Mouse (Mus musculus): Measurements from ENCODE around the gene Higd1a. TPM values are rescaled to one million over a fixed set of nuclear protein-coding genes. Genes with fewer than 3 reads are reported as not detected.

Gene Higd1a
- polyA plus RNA-seq, 1 experiment: 78.5 TPM

DNA sequence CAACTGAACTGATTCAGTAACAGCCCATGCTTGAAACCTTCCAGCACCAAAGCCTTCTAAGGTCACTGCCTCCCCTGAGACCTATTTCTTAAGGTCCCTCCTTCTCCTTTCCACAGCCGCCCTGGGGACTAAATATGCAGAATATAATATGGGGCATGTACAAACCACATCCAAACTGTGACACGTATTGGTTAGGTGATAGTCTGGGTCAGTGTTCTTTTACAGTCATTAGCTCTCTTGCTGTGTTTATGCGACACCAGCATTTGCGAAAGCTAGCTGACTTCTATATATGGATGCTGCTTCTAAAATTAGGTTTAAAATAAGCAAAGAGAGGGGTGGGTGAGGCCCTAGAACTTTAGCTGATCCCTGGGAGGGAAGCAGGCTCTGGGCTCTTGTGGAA is 38.7 kb upstream of the Higd1a start:
- no peaks in the 10 kb centered on the region for H3K4me1 ChIP-seq (ENCODE audit: control insufficient read depth, insufficient read depth, low read length)
- H3K27ac ChIP-seq (ENCODE audit: insufficient read depth, low read length): no peak overlapping the region
- H3K9me3 ChIP-seq (replicated peaks; ENCODE audit: control insufficient read depth, insufficient read depth, low read length, poor library complexity, severe bottlenecking): no peaks in the 10 kb centered on the region
- no peaks in the 10 kb centered on the region for H3K27me3 ChIP-seq (ENCODE audit: control insufficient read depth, insufficient read depth, low read length, poor library complexity, severe bottlenecking)
- H3K4me3 ChIP-seq (ENCODE audit: low read depth, low read length): no peak overlapping the region
- H3K36me3 ChIP-seq (ENCODE audit: control insufficient read depth, insufficient read depth, low read length, poor library complexity, severe bottlenecking): no peaks in the 10 kb centered on the region
- TF ChIP-seq EP300 (IDR thresholded peaks at IDR 0.05; ENCODE audit: insufficient read depth, low read depth, low read length): no peak
- no peak for TF ChIP-seq CTCF (IDR thresholded peaks at IDR 0.05; ENCODE audit: low read depth, low read length)
- no peak for TF ChIP-seq POLR2A (IDR thresholded peaks at IDR 0.05; ENCODE audit: insufficient read depth, low read length)
- no peak overlapping the region for H3K9ac ChIP-seq (ENCODE audit: low read depth, poor library complexity, severe bottlenecking)

DNA sequence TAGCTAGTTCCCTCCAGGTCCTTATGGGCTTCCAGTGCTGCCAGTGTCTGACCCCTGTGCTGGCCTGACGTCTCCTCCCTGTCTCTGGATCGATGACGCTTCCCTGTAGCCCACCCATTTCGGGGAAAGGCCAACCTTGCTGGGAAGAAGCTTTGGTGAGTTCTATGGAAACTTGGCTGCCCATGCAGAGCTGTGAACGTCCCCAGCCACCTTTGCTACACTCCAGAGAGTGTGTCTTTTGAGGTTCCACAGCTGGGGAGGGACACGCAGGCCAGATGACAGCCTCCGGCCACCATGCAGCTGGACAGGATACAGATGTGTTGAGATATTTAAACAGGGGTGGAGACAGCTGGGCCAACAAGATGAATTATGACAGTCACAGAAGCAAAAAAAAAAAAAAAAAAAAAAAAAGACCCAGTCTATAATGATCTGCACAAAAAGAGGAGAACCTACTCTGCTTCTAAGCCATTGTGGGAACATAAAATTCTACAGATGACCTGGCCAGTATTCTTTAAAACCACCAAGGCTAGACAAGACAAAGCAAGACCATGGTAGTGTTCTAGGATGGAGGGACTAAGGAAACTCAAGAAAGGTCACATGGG is 37.3 kb upstream of the Higd1a start:
- no peak overlapping the region for H3K9ac ChIP-seq (ENCODE audit: low read depth, poor library complexity, severe bottlenecking)
- H3K4me1 ChIP-seq (ENCODE audit: control insufficient read depth, insufficient read depth, low read length): no peaks in the 10 kb centered on the region
- no peaks in the 10 kb centered on the region for H3K9me3 ChIP-seq (replicated peaks; ENCODE audit: control insufficient read depth, insufficient read depth, low read length, poor library complexity, severe bottlenecking)
- no peaks in the 10 kb centered on the region for H3K36me3 ChIP-seq (ENCODE audit: control insufficient read depth, insufficient read depth, low read length, poor library complexity, severe bottlenecking)
- no peak overlapping the region for H3K27ac ChIP-seq (ENCODE audit: insufficient read depth, low read length)
- no peaks in the 10 kb centered on the region for H3K27me3 ChIP-seq (ENCODE audit: control insufficient read depth, insufficient read depth, low read length, poor library complexity, severe bottlenecking)
- no peak overlapping the region for H3K4me3 ChIP-seq (ENCODE audit: low read depth, low read length)
- TF ChIP-seq POLR2A (IDR thresholded peaks at IDR 0.05; ENCODE audit: insufficient read depth, low read length): no peak
- TF ChIP-seq EP300 (IDR thresholded peaks at IDR 0.05; ENCODE audit: insufficient read depth, low read depth, low read length): no peak
- TF ChIP-seq CTCF (IDR thresholded peaks at IDR 0.05; ENCODE audit: low read depth, low read length): no peak

DNA sequence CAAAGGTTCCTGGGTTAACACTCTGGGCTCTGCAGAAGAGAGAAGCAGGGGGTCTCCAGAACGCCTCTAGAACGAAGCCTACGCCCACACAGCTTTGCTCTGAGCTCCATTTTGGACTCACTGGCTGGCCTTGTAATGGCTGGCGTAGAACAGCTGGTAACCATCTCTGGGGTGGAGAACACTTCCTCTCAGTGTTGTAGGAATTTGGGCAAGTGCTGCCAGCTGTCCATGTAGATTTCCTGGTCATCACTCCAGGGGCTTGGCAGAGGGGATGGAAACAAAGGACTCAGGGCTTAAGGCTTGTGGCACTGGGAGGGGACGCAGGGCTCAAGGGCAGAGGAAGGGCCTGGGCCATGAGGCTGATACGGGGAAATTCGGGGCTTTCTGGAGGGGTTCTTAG is 36.3 kb upstream of the Higd1a start:
- Histone ChIP-seq H3K4me3 (ENCODE audit: low read depth, low read length) (no peak overlapping the region), H3K27ac (ENCODE audit: insufficient read depth, low read length) (no peak overlapping the region), H3K9me3 (replicated peaks; ENCODE audit: control insufficient read depth, insufficient read depth, low read length, poor library complexity, severe bottlenecking) (no peaks in the 10 kb centered on the region), H3K27me3 (ENCODE audit: control insufficient read depth, insufficient read depth, low read length, poor library complexity, severe bottlenecking) (no peaks in the 10 kb centered on the region), H3K4me1 (ENCODE audit: control insufficient read depth, insufficient read depth, low read length) (no peaks in the 10 kb centered on the region), H3K9ac (ENCODE audit: low read depth, poor library complexity, severe bottlenecking) (no peak overlapping the region), H3K36me3 (ENCODE audit: control insufficient read depth, insufficient read depth, low read length, poor library complexity, severe bottlenecking) (no peaks in the 10 kb centered on the region)
- TF ChIP-seq CTCF (IDR thresholded peaks at IDR 0.05; ENCODE audit: low read depth, low read length) (no peak), EP300 (IDR thresholded peaks at IDR 0.05; ENCODE audit: insufficient read depth, low read depth, low read length) (no peak), POLR2A (IDR thresholded peaks at IDR 0.05; ENCODE audit: insufficient read depth, low read length) (no peak)

DNA sequence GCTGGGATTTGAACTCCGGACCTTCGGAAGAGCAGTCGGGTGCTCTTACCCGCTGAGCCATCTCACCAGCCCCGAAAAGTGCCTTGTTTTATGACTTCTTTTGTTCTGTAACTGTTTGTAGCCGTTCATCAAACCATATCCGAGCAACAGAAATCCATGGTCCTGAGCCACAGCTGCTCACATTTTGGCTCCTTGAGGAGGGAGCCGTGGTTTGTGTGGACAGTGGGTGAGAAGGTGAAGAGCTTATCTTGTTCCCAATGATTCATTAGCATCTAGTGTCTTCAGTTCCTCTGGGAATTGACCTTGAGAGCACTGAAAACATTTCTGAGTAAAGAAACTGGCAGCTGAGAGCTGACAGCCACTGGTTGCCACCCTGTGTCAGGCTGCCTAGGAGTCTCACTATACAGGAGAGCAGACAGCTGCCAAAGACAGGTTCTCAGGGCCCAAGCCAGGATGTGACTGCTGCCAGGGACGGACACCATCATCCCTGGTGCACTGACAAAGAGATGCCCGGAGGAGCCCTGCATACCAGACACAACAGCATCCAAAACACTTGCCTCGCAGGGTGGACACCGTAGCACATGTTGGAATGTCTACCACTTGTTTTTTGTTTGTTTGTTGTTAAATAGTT is 34.0 kb upstream of the Higd1a start:
- Histone ChIP-seq H3K4me1 (ENCODE audit: control insufficient read depth, insufficient read depth, low read length) (no peaks in the 10 kb centered on the region), H3K9me3 (replicated peaks; ENCODE audit: control insufficient read depth, insufficient read depth, low read length, poor library complexity, severe bottlenecking) (no peaks in the 10 kb centered on the region; the same call in 1 of the 2 replicates), H3K36me3 (ENCODE audit: control insufficient read depth, insufficient read depth, low read length, poor library complexity, severe bottlenecking) (no peaks in the 10 kb centered on the region), H3K27me3 (ENCODE audit: control insufficient read depth, insufficient read depth, low read length, poor library complexity, severe bottlenecking) (no peaks in the 10 kb centered on the region), H3K9ac (ENCODE audit: low read depth, poor library complexity, severe bottlenecking) (no peak overlapping the region), H3K4me3 (ENCODE audit: low read depth, low read length) (no peak overlapping the region), H3K27ac (ENCODE audit: insufficient read depth, low read length) (no peak overlapping the region)
- no peak for TF ChIP-seq CTCF (IDR thresholded peaks at IDR 0.05; ENCODE audit: low read depth, low read length)
- no peak for TF ChIP-seq EP300 (IDR thresholded peaks at IDR 0.05; ENCODE audit: insufficient read depth, low read depth, low read length)
- no peak for TF ChIP-seq POLR2A (IDR thresholded peaks at IDR 0.05; ENCODE audit: insufficient read depth, low read length)

DNA sequence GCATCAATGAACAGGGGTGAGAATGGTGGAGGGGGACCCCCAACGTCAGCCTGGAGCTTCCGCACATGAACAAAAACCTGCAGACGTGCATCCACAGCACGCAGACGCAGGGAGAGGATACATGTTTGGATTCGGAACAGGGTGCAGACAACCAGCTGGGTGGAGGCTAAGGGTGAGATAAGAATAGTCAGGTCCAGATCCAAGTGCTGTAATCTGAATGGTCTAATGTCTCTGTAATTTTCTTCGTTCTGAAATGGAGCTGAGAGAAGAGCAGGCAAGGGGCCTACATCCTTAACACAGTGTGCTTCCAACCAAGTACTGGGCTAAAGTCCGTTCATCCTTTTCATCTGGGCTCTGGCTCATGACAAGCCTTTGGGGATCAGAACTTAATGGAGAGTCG is 33.1 kb upstream of the Higd1a start:
- TF ChIP-seq CTCF (IDR thresholded peaks at IDR 0.05; ENCODE audit: low read depth, low read length): no peak
- TF ChIP-seq EP300 (IDR thresholded peaks at IDR 0.05; ENCODE audit: insufficient read depth, low read depth, low read length): no peak
- TF ChIP-seq POLR2A (IDR thresholded peaks at IDR 0.05; ENCODE audit: insufficient read depth, low read length): no peak
- Histone ChIP-seq H3K4me1 (ENCODE audit: control insufficient read depth, insufficient read depth, low read length) (no peaks in the 10 kb centered on the region), H3K36me3 (ENCODE audit: control insufficient read depth, insufficient read depth, low read length, poor library complexity, severe bottlenecking) (no peaks in the 10 kb centered on the region), H3K4me3 (ENCODE audit: low read depth, low read length) (no peak overlapping the region), H3K9me3 (replicated peaks; ENCODE audit: control insufficient read depth, insufficient read depth, low read length, poor library complexity, severe bottlenecking) (no peaks in the 10 kb centered on the region; the same call in 1 of the 2 replicates), H3K27ac (ENCODE audit: insufficient read depth, low read length) (no peak overlapping the region), H3K9ac (ENCODE audit: low read depth, poor library complexity, severe bottlenecking) (no peak overlapping the region), H3K27me3 (ENCODE audit: control insufficient read depth, insufficient read depth, low read length, poor library complexity, severe bottlenecking) (no peaks in the 10 kb centered on the region)

DNA sequence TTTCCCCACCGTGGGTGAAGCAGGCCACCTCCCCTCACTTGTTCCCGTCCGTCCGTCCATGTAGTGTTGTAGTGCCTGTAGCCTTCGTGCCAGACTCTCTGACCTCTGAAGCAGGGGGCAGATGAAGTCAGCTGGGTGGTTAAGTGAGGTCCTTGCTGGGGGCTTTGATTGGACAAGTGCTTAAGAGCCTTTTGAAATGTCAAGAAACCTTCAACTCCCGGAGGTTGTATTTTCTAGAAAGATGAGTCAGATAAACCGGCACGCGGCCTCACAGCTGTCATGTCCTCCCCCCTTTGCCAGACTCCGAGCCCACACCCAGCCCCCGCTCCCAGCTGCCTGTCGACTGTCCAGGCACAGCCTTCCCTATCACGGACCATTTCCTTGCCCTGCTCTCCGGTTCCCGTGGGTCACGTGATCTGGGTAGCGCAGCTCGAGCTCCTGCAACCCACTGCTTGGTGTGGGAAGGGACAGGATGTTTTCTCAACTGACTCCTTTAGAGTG is 32.3 kb upstream of the Higd1a start:
- no peaks in the 10 kb centered on the region; the same call in 1 of the 2 replicates for H3K9me3 ChIP-seq (replicated peaks; ENCODE audit: control insufficient read depth, insufficient read depth, low read length, poor library complexity, severe bottlenecking)

More for the DNA sequence above, 32.3 kb upstream of the Higd1a start:
- Histone ChIP-seq H3K9ac (ENCODE audit: low read depth, poor library complexity, severe bottlenecking) (no peak overlapping the region), H3K27ac (ENCODE audit: insufficient read depth, low read length) (no peak overlapping the region), H3K4me3 (ENCODE audit: low read depth, low read length) (no peak overlapping the region), H3K36me3 (ENCODE audit: control insufficient read depth, insufficient read depth, low read length, poor library complexity, severe bottlenecking) (no peaks in the 10 kb centered on the region), H3K4me1 (ENCODE audit: control insufficient read depth, insufficient read depth, low read length) (no peaks in the 10 kb centered on the region), H3K27me3 (ENCODE audit: control insufficient read depth, insufficient read depth, low read length, poor library complexity, severe bottlenecking) (no peaks in the 10 kb centered on the region)
- TF ChIP-seq POLR2A (IDR thresholded peaks at IDR 0.05; ENCODE audit: insufficient read depth, low read length) (no peak), CTCF (IDR thresholded peaks at IDR 0.05; ENCODE audit: low read depth, low read length) (no peak), EP300 (IDR thresholded peaks at IDR 0.05; ENCODE audit: insufficient read depth, low read depth, low read length) (no peak)

Measured in ES-Bruce4 (cell line).